Mouse (Mus musculus) colon, adult 2 months (tissue): Measurements from ENCODE around the gene Patz1. TPM values are rescaled to one million over a fixed set of nuclear protein-coding genes. Genes with fewer than 3 reads are reported as not detected.

ENCODE experiments used
- polyA plus RNA-seq: library from polyadenylated mRNA; depleted of rRNA; stranded (reverse); fragments of >200 nt; gene quantifications from 2 replicates; pipeline ENCODE4 v1.2.3, GENCODE M21; 2012; rRNA removed

Gene Patz1
- polyA plus RNA-seq, result 16.0 and 18.8 TPM in 2 replicates

GRCm38 (mm10) chr11:3288521-3289301, at the start of gene Patz1:
Gene Patz1 (plus strand): TSS chr11:3288874.

GRCm38 (mm10) chr11:3266079-3266685, 22.5 kb upstream of the Patz1 start, which contains the start of gene Drg1:
Gene Drg1 (minus strand): TSS chr11:3266415.

GRCm38 (mm10) chr11:3329891-3330451, 41.3 kb downstream of the Patz1 start, which contains the start of gene Pik3ip1:
Gene Pik3ip1 (plus strand): TSS chr11:3330401.

Other genes starting within 250 kb of the Patz1 start
- gene Sfi1, start 95.4 kb upstream of the Patz1 start, polyA plus RNA-seq, result 20.4 and 20.6 TPM in 2 replicates
- gene Eif4enif1, start 86.5 kb upstream of the Patz1 start, polyA plus RNA-seq, result 26.9 and 38.4 TPM in 2 replicates
- gene Drg1, start 22.5 kb upstream of the Patz1 start, polyA plus RNA-seq, result 11.5 and 12.4 TPM in 2 replicates
- 11.4 and 15.7 TPM in 2 replicates for gene Pik3ip1, start 41.5 kb downstream of the Patz1 start, polyA plus RNA-seq
- gene Limk2, start 120.3 kb downstream of the Patz1 start, polyA plus RNA-seq, result 185 and 197 TPM in 2 replicates
- gene Rnf185, start 163.5 kb downstream of the Patz1 start, polyA plus RNA-seq, result 21.5 and 28.0 TPM in 2 replicates
- gene Pla2g3, start 199.4 kb downstream of the Patz1 start, polyA plus RNA-seq, result 6.8 and 8.9 TPM in 2 replicates
- gene Inpp5j, start 215.9 kb downstream of the Patz1 start, polyA plus RNA-seq, result 108 and 115 TPM in 2 replicates
- gene Selenom, start 225.8 kb downstream of the Patz1 start, polyA plus RNA-seq, result 521 and 619 TPM in 2 replicates